Mouse (Mus musculus): ENCODE results near the gene Naa15. TPM values are rescaled to one million over a fixed set of nuclear protein-coding genes. Genes with fewer than 3 reads are reported as not detected.

Naa15 gene
- polyA plus RNA-seq, 1 experiment = 3.5 TPM

DNA sequence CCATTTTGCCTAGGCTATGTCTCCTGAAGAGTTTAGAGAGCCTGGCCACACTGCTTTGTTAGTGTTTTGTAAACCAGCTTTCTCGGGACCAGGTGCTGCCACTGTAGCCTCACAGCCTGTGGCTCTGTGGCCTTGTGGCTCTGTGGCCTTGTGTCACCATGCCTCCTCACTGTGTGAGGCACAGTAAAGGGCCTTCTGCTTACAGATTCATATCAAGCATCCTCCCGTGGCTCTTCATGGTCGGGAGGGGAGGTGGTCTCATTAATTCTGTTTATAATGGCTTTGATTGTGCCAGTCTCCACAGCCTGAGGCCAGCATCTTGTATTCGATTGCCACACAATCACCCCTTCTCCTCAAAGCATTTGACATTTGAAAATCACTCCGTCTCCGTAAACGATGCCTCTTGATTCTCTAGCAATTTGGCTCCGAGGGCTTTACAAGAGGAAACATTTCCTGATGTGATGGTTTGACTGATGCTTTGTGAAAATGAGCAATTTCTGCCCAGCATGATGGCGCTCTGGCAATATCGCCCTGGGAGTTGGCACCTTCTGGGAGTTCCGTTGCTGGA is 89.5 kb downstream of the Naa15 start:
- TF ChIP-seq CTCF (conservative IDR thresholded peaks at IDR 0.05; ENCODE audit: insufficient read depth, insufficient read length, low read depth, low read length) (no peak), POLR2A (IDR thresholded peaks at IDR 0.05; ENCODE audit: low read depth, low read length) (no peak)
- no peak overlapping the region for H3K27ac ChIP-seq (ENCODE audit: insufficient read depth, low read depth, low read length)
- 86% methylated on average over 11 of the region's 11 CpGs for WGBS
- no peak overlapping the region for H3K4me3 ChIP-seq (ENCODE audit: insufficient read depth, low read depth, low read length)
- no peaks in the 10 kb centered on the region for H3K36me3 ChIP-seq (ENCODE audit: control insufficient read depth, insufficient read depth, low read length)
- no peaks in the 10 kb centered on the region for H3K27me3 ChIP-seq (replicated peaks; ENCODE audit: control insufficient read depth, insufficient read depth, low read length)
- DNase-seq = no peak
- H3K4me1 ChIP-seq (ENCODE audit: control insufficient read depth, insufficient read depth, low read length) = no peaks in the 10 kb centered on the region

DNA sequence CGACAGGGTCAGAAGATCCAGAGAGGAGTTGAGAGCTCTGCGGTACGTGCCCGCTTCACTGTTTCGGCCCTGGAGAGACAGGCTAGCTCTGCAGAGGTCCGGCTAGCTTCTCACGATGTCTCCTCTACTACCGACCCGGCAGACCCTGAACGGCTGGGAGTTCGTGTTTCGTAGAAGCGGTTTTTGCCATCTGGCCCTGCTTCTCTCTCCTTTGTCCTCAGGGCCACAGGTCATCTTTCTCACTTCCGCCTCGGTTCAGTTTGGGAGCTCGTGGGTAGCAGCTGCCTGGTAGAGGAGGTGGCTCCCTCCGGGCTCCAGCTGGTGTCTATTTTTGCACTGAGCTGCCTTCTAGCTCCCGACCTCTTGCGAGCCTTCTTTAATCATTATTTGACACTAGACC is 90.5 kb downstream of the Naa15 start:
- DNase-seq = peak; percentile 25

DNA sequence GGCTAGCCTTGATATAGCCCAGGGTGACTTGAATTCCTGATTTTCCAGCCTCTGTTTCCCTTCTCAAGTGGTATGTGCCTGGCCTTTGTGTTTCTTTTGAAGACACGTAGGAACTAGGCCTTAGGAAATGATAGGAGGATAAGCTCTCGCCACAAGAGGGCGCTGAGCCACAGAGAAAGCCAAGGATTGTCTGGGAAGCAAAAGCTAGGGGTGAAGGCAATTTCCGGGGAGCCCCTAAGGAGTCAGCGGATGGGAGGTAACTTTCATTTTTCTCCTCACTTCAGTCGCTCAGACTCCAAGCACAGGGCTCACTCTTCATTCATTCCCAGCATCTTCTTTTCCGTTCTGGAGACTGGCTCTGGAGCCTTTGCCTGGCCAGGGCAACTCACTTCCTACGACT is 96.0 kb downstream of the Naa15 start:
- no peaks in the 10 kb centered on the region for H3K27me3 ChIP-seq (replicated peaks; ENCODE audit: control insufficient read depth, insufficient read depth, low read length)
- peak overlapping the region; percentile 26 for H3K4me3 ChIP-seq (ENCODE audit: insufficient read depth, low read depth, low read length)
- no peaks in the 10 kb centered on the region for H3K4me1 ChIP-seq (ENCODE audit: control insufficient read depth, insufficient read depth, low read length)
- H3K36me3 ChIP-seq (ENCODE audit: control insufficient read depth, insufficient read depth, low read length) = no peaks in the 10 kb centered on the region
- TF ChIP-seq POLR2A (IDR thresholded peaks at IDR 0.05; ENCODE audit: low read depth, low read length) = no peak
- peak; percentile 93 for TF ChIP-seq CTCF (conservative IDR thresholded peaks at IDR 0.05; ENCODE audit: insufficient read depth, insufficient read length, low read depth, low read length)
- H3K27ac ChIP-seq (ENCODE audit: insufficient read depth, low read depth, low read length) = no peak overlapping the region
- 16% methylated on average over 8 of the region's 8 CpGs for WGBS
- peak; percentile 79 for DNase-seq

More for the DNA sequence above, 90.5 kb downstream of the Naa15 start:
- Histone ChIP-seq H3K27ac (ENCODE audit: insufficient read depth, low read depth, low read length) (no peak overlapping the region), H3K4me3 (ENCODE audit: insufficient read depth, low read depth, low read length) (no peak overlapping the region), H3K27me3 (replicated peaks; ENCODE audit: control insufficient read depth, insufficient read depth, low read length) (no peaks in the 10 kb centered on the region), H3K36me3 (ENCODE audit: control insufficient read depth, insufficient read depth, low read length) (no peaks in the 10 kb centered on the region), H3K4me1 (ENCODE audit: control insufficient read depth, insufficient read depth, low read length) (no peaks in the 10 kb centered on the region)
- TF ChIP-seq CTCF (conservative IDR thresholded peaks at IDR 0.05; ENCODE audit: insufficient read depth, insufficient read length, low read depth, low read length) (no peak), POLR2A (IDR thresholded peaks at IDR 0.05; ENCODE audit: low read depth, low read length) (no peak)
- 40% methylated on average over 19 of the region's 19 CpGs for WGBS

DNA sequence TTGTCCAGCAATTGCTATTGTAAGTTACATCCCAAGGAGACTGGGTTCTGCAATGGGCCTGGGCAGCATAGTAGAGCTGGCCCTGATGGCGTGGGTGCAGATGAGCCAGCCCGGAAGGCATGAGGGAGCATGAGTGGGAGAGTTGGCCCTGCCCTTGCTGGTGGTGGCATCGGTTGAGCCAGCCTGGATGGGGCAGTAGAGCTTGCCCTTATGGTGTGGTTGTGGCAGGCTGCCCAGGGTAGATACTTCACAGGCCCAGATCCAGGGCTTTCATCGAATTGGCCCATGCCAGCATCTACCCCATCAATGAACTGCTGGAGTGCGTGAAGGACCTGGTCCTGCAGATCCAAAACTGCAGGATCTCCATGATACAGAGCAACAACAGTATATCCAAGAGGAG is 97.0 kb downstream of the Naa15 start:
- WGBS = 92% methylated on average over 5 of the region's 5 CpGs
- no peak for DNase-seq

DNA sequence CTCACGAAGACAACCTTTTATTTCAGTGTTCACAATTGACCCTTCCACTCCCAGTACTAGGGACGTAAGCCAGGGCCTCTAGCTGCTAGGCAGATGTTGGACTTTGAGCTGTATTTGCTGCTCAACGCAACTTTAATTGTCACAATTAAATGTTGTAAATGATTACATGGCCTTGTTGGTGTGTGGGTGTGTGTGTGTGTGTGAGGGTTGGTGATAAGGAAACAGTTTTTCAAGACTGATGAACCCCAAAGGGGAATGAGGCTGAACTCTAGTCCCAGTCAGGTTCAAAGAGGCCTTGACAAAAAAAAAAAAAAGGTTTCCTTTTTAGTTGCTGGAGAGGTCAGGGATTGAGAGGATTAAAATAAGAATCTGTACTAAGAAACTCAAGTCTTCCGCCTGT is 102.5 kb downstream of the Naa15 start:
- H3K27me3 ChIP-seq (replicated peaks; ENCODE audit: control insufficient read depth, insufficient read depth, low read length) = no peaks in the 10 kb centered on the region
- no peak overlapping the region for H3K4me3 ChIP-seq (ENCODE audit: insufficient read depth, low read depth, low read length)
- no peaks in the 10 kb centered on the region for H3K4me1 ChIP-seq (ENCODE audit: control insufficient read depth, insufficient read depth, low read length)
- 53% methylated on average over 4 of the region's 4 CpGs for WGBS
- TF ChIP-seq CTCF (conservative IDR thresholded peaks at IDR 0.05; ENCODE audit: insufficient read depth, insufficient read length, low read depth, low read length) (no peak), POLR2A (IDR thresholded peaks at IDR 0.05; ENCODE audit: low read depth, low read length) (no peak)
- no peaks in the 10 kb centered on the region for H3K36me3 ChIP-seq (ENCODE audit: control insufficient read depth, insufficient read depth, low read length)
- H3K27ac ChIP-seq (ENCODE audit: insufficient read depth, low read depth, low read length) = no peak overlapping the region
- peak; percentile 39 for DNase-seq

More for the DNA sequence above, 97.0 kb downstream of the Naa15 start:
- Histone ChIP-seq H3K27me3 (replicated peaks; ENCODE audit: control insufficient read depth, insufficient read depth, low read length) (no peaks in the 10 kb centered on the region), H3K4me1 (ENCODE audit: control insufficient read depth, insufficient read depth, low read length) (no peaks in the 10 kb centered on the region), H3K4me3 (ENCODE audit: insufficient read depth, low read depth, low read length) (no peak overlapping the region), H3K27ac (ENCODE audit: insufficient read depth, low read depth, low read length) (no peak overlapping the region), H3K36me3 (ENCODE audit: control insufficient read depth, insufficient read depth, low read length) (no peaks in the 10 kb centered on the region)
- TF ChIP-seq CTCF (conservative IDR thresholded peaks at IDR 0.05; ENCODE audit: insufficient read depth, insufficient read length, low read depth, low read length) (no peak), POLR2A (IDR thresholded peaks at IDR 0.05; ENCODE audit: low read depth, low read length) (no peak)

DNA sequence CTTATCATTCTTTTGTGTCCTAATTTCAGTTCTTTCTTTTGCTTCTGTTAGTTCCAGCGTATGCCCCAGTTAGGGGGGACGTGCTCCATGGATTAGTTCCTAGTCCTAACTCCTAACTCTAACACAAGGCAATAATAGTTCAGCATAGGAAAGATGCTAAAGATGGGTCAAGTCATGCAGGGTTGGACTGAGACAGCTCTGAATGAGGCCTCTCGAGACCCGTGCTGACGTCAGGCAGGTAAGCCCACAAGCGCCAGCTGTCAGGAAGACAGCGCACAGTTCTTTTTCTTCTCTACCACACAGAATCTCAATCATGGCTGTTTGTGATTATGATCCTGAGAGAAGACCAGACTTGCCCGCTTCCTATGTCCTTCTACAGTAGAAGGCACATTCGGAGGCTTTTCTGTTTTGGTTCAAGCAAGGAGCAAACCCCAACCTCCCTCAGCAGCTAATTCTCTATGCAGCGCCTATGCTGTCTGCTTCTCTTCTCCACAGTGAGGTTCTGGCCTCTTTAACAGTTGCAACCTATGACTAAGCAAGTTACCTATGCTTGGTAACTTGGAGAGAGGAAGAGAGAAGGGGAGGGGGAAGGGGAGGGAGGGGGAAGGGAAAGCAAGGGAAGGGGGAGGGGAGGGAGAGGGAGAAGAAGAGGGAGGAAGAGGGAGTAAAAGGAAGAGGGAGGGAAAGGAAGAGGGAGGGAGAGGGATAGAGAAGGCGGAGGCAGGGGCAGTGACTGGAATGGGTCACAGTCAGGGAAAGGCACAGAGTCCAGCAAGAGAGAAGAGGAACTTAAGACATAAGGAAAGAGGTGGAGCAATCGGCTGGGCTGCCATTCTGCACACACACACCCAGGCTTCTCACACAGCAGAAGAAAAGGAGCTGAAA is 103.2 kb downstream of the Naa15 start:
- H3K4me3 ChIP-seq (ENCODE audit: insufficient read depth, low read depth, low read length) = no peak overlapping the region
- no peaks in the 10 kb centered on the region for H3K36me3 ChIP-seq (ENCODE audit: control insufficient read depth, insufficient read depth, low read length)
- no peak for DNase-seq
- H3K27me3 ChIP-seq (replicated peaks; ENCODE audit: control insufficient read depth, insufficient read depth, low read length) = no peaks in the 10 kb centered on the region
- WGBS = 77% methylated on average over 12 of the region's 12 CpGs
- no peak overlapping the region for H3K27ac ChIP-seq (ENCODE audit: insufficient read depth, low read depth, low read length)
- H3K4me1 ChIP-seq (ENCODE audit: control insufficient read depth, insufficient read depth, low read length) = no peaks in the 10 kb centered on the region
- no peak for TF ChIP-seq CTCF (conservative IDR thresholded peaks at IDR 0.05; ENCODE audit: insufficient read depth, insufficient read length, low read depth, low read length)

DNA sequence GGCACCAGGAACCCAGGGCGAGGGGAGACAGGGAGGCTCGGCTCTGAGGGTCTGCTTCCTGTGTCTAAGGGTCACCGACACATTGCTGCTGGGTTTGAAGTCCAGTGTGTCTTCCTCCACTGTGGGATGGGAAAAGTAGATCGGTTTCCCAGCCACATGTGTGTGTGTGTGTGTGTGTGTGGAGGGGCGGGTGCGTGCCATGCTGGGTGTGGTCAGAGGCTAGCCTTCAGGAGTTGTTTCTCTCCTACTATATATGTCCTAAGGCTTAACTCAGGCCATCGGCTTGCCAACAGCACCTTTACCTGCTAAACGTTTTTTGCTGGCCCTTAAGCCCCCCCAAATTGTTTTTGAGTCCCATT is 103.8 kb downstream of the Naa15 start:
- Histone ChIP-seq H3K27ac (ENCODE audit: insufficient read depth, low read depth, low read length) (no peak overlapping the region), H3K4me3 (ENCODE audit: insufficient read depth, low read depth, low read length) (no peak overlapping the region), H3K4me1 (ENCODE audit: control insufficient read depth, insufficient read depth, low read length) (no peaks in the 10 kb centered on the region), H3K27me3 (replicated peaks; ENCODE audit: control insufficient read depth, insufficient read depth, low read length) (no peaks in the 10 kb centered on the region), H3K36me3 (ENCODE audit: control insufficient read depth, insufficient read depth, low read length) (no peaks in the 10 kb centered on the region)
- WGBS = 62% methylated on average over 8 of the region's 8 CpGs
- TF ChIP-seq POLR2A (IDR thresholded peaks at IDR 0.05; ENCODE audit: low read depth, low read length) (no peak), CTCF (conservative IDR thresholded peaks at IDR 0.05; ENCODE audit: insufficient read depth, insufficient read length, low read depth, low read length) (no peak)
- DNase-seq = no peak
